Mouse (Mus musculus): ENCODE measurements at regions not wholly inside any gene's neighbourhood (a gene's known extent, or its start where the extent isn't known, plus 50 kb on each side); places are given as distances from the start of the nearest gene placed in this dataset.
"Not testable (repeated sequence)": the region's sequence is repeated elsewhere in the genome, so short reads cannot be mapped to it uniquely, and the experiment has no call there.

- no peak overlapping the region for H3ac ChIP-seq (ENCODE audit: control insufficient read depth, insufficient read length, low read depth)
- no peaks in the 10 kb centered on the region for H3K27me3 ChIP-seq (ENCODE audit: control insufficient read depth, insufficient read depth, insufficient read length)
- no peaks in the 10 kb centered on the region for H3K79me2 ChIP-seq (ENCODE audit: control insufficient read depth, insufficient read depth)
- H3K36me3 ChIP-seq (ENCODE audit: control insufficient read depth, insufficient read depth): no peaks in the 10 kb centered on the region
- H3K4me3 ChIP-seq (ENCODE audit: insufficient read depth, poor library complexity, severe bottlenecking): no peak overlapping the region
- no peaks in the 10 kb centered on the region for H3K79me3 ChIP-seq (ENCODE audit: low read depth)
- TF ChIP-seq MAX (IDR thresholded peaks at IDR 0.05) (no peak), MYOD1 (IDR thresholded peaks at IDR 0.05; ENCODE audit: control insufficient read depth, insufficient read length, low read depth) (no peak), CEBPB (IDR thresholded peaks at IDR 0.05; ENCODE audit: low read depth) (no peak), CTCF (IDR thresholded peaks at IDR 0.05; ENCODE audit: control insufficient read depth, insufficient read depth, insufficient read length) (no peak), FOSL1 (IDR thresholded peaks at IDR 0.05; ENCODE audit: insufficient read depth, low read length, poor library complexity, severe bottlenecking) (no peak), MYOG (IDR thresholded peaks at IDR 0.05; ENCODE audit: control insufficient read depth, extremely low read depth, insufficient read length) (no peak)
Observed at GRCm38 (mm10) chr10:119116843-119117390, 122.9 kb downstream of the Cand1 start.

DNA sequence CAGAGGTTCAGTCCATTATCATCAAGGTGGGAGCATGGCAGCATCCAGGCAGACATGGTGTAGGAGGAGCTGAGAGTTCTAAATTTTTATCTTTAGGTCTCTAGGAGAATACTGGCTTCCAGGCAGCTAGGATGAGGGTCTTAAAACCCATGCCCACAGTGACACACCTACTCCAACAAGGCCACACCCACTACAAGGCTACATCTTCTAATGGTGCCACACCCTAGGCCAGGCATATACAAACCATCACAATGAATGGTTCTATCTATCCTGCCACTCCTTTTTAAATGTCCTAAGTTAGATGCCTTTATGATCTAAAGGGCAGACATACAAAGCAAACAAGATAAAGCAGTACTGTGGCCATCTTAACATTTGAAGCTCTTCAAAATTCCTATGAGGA is 124.7 kb downstream of the Cand1 start:
- not testable (repeated sequence) for H3K36me3 ChIP-seq (ENCODE audit: control insufficient read depth, insufficient read depth); H3K27me3 ChIP-seq (ENCODE audit: control insufficient read depth, insufficient read depth, insufficient read length)

GRCm38 (mm10) chr10:119114653-119115052 is 125.2 kb downstream of the Cand1 start:
- TF ChIP-seq MAX (IDR thresholded peaks at IDR 0.05) (no peak), CEBPB (IDR thresholded peaks at IDR 0.05; ENCODE audit: low read depth) (no peak), MYOG (IDR thresholded peaks at IDR 0.05; ENCODE audit: control insufficient read depth, extremely low read depth, insufficient read length) (no peak), USF1 (IDR thresholded peaks at IDR 0.05; ENCODE audit: low read depth) (no peak), CTCF (IDR thresholded peaks at IDR 0.05; ENCODE audit: control insufficient read depth, insufficient read depth, insufficient read length) (no peak)
- Histone ChIP-seq H3K79me2 (ENCODE audit: control insufficient read depth, insufficient read depth) (no peaks in the 10 kb centered on the region), H3K36me3 (ENCODE audit: control insufficient read depth, insufficient read depth) (no peaks in the 10 kb centered on the region), H3ac (ENCODE audit: control insufficient read depth, insufficient read length, low read depth) (no peak overlapping the region), H3K4me3 (ENCODE audit: insufficient read depth, poor library complexity, severe bottlenecking) (no peak overlapping the region), H3K79me3 (ENCODE audit: low read depth) (no peaks in the 10 kb centered on the region), H3K27me3 (ENCODE audit: control insufficient read depth, insufficient read depth, insufficient read length) (no peaks in the 10 kb centered on the region)

More for the DNA sequence above, 124.7 kb downstream of the Cand1 start:
- not testable (repeated sequence) for H3K79me2 ChIP-seq (ENCODE audit: control insufficient read depth, insufficient read depth); H3ac ChIP-seq (ENCODE audit: control insufficient read depth, insufficient read length, low read depth); H3K4me3 ChIP-seq (ENCODE audit: insufficient read depth, poor library complexity, severe bottlenecking); H3K79me3 ChIP-seq (ENCODE audit: low read depth)

DNA sequence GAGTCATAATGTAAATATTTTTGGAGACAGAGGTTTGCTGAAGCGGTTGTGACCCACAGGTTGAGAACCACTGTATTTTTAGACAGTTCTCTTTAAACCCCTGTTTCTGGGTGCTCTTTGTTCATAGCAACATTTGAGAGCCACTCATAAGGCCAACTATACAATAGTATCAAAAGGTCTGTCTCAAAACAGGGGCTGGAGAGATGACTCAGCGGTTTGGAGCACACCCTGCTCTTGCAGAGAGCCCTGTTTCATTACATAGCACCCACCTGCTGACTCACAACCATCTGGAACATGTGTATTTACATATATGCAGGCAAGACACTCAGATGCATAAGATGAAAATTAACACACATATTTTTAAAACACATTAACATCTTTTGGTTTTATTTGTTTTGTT is 128.0 kb downstream of the Cand1 start:
- no peaks in the 10 kb centered on the region for H3K79me3 ChIP-seq (ENCODE audit: low read depth)
- no peak for TF ChIP-seq MYOG (IDR thresholded peaks at IDR 0.05; ENCODE audit: control insufficient read depth, extremely low read depth, insufficient read length)
- no peak for TF ChIP-seq MYOD1 (IDR thresholded peaks at IDR 0.05; ENCODE audit: control insufficient read depth, insufficient read length, low read depth)
- no peak for TF ChIP-seq MAX (IDR thresholded peaks at IDR 0.05)
- no peak for TF ChIP-seq CEBPB (IDR thresholded peaks at IDR 0.05; ENCODE audit: low read depth)
- TF ChIP-seq CTCF (IDR thresholded peaks at IDR 0.05; ENCODE audit: control insufficient read depth, insufficient read depth, insufficient read length): no peak
- no peak for TF ChIP-seq FOSL1 (IDR thresholded peaks at IDR 0.05; ENCODE audit: insufficient read depth, low read length, poor library complexity, severe bottlenecking)
- no peak for TF ChIP-seq USF1 (IDR thresholded peaks at IDR 0.05; ENCODE audit: low read depth)
- H3K4me3 ChIP-seq (ENCODE audit: insufficient read depth, poor library complexity, severe bottlenecking): no peak overlapping the region
- no peaks in the 10 kb centered on the region for H3K36me3 ChIP-seq (ENCODE audit: control insufficient read depth, insufficient read depth)
- no peaks in the 10 kb centered on the region for H3K27me3 ChIP-seq (ENCODE audit: control insufficient read depth, insufficient read depth, insufficient read length)
- no peaks in the 10 kb centered on the region for H3K79me2 ChIP-seq (ENCODE audit: control insufficient read depth, insufficient read depth)
- H3ac ChIP-seq (ENCODE audit: control insufficient read depth, insufficient read length, low read depth): no peak overlapping the region

DNA sequence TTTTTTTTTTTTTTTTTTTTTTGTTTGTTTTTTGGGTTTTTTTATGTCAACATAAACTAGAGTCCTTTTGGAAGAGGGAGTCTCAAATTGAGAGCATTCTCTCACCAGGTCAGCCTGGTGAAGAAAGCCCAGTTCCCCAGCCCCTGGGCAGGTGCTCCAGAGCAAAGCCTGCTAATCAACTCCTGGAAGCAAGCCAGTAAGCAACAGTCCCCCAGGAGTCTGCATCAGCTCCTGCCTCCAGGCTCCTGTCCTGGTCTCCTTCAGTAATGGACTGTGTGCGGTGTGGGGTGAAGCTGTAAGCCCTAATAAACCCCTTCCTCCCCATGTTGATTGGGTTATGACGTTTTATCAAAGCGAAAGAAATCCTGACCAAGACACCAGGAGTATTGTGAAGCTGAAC is 128.4 kb downstream of the Cand1 start:
- Histone ChIP-seq H3ac (ENCODE audit: control insufficient read depth, insufficient read length, low read depth) (no peak overlapping the region), H3K79me3 (ENCODE audit: low read depth) (no peaks in the 10 kb centered on the region), H3K4me3 (ENCODE audit: insufficient read depth, poor library complexity, severe bottlenecking) (no peak overlapping the region), H3K79me2 (ENCODE audit: control insufficient read depth, insufficient read depth) (no peaks in the 10 kb centered on the region), H3K27me3 (ENCODE audit: control insufficient read depth, insufficient read depth, insufficient read length) (no peaks in the 10 kb centered on the region), H3K36me3 (ENCODE audit: control insufficient read depth, insufficient read depth) (no peaks in the 10 kb centered on the region)
- TF ChIP-seq CTCF (IDR thresholded peaks at IDR 0.05; ENCODE audit: control insufficient read depth, insufficient read depth, insufficient read length) (no peak), MYOD1 (IDR thresholded peaks at IDR 0.05; ENCODE audit: control insufficient read depth, insufficient read length, low read depth) (no peak), CEBPB (IDR thresholded peaks at IDR 0.05; ENCODE audit: low read depth) (no peak), USF1 (IDR thresholded peaks at IDR 0.05; ENCODE audit: low read depth) (no peak), MYOG (IDR thresholded peaks at IDR 0.05; ENCODE audit: control insufficient read depth, extremely low read depth, insufficient read length) (no peak), MAX (IDR thresholded peaks at IDR 0.05) (no peak), FOSL1 (IDR thresholded peaks at IDR 0.05; ENCODE audit: insufficient read depth, low read length, poor library complexity, severe bottlenecking) (no peak)

DNA sequence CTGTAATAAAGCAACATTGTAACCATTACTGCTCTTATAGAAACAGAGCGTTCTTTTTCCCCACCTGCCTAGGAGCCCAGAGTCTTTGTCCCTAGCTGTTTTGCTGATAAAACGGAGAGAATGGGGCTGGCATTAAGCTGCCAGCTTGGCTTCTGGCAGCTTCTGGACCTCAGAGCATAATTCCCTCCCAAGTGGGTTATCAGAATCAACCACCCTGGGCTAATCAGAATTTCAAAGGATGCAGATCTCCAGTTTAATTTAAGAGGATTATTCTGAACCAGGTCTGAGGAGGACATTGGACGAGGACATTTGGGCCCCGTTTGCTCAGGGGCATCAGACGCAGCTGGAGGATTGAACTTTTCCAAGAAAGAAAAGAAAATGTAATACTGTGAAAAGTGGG is 129.2 kb downstream of the Cand1 start:
- TF ChIP-seq MYOD1 (IDR thresholded peaks at IDR 0.05; ENCODE audit: control insufficient read depth, insufficient read length, low read depth) (no peak), CEBPB (IDR thresholded peaks at IDR 0.05; ENCODE audit: low read depth) (no peak), FOSL1 (IDR thresholded peaks at IDR 0.05; ENCODE audit: insufficient read depth, low read length, poor library complexity, severe bottlenecking) (no peak), CTCF (IDR thresholded peaks at IDR 0.05; ENCODE audit: control insufficient read depth, insufficient read depth, insufficient read length) (no peak), MAX (IDR thresholded peaks at IDR 0.05) (no peak), MYOG (IDR thresholded peaks at IDR 0.05; ENCODE audit: control insufficient read depth, extremely low read depth, insufficient read length) (no peak), USF1 (IDR thresholded peaks at IDR 0.05; ENCODE audit: low read depth) (no peak)
- Histone ChIP-seq H3ac (ENCODE audit: control insufficient read depth, insufficient read length, low read depth) (no peak overlapping the region), H3K36me3 (ENCODE audit: control insufficient read depth, insufficient read depth) (no peaks in the 10 kb centered on the region), H3K79me2 (ENCODE audit: control insufficient read depth, insufficient read depth) (no peaks in the 10 kb centered on the region), H3K79me3 (ENCODE audit: low read depth) (no peaks in the 10 kb centered on the region), H3K4me3 (ENCODE audit: insufficient read depth, poor library complexity, severe bottlenecking) (no peak overlapping the region), H3K27me3 (ENCODE audit: control insufficient read depth, insufficient read depth, insufficient read length) (no peaks in the 10 kb centered on the region)

Data from C2C12 (cell line).